Mouse (Mus musculus) cerebellum, adult 2 months (tissue): ENCODE data around the gene Ndufc2.

Source experiments
- CTCF ChIP-seq: fragments of 200-500 bp; IDR thresholded peaks from 2 replicates; pipeline ENCODE4 v1.5.1; 2011; ENCODE audit warnings: low read depth, mild to moderate bottlenecking, control low read depth, low read length, moderate library complexity, borderline replicate concordance; ENCODE audit not compliant: insufficient read depth
- POLR2A ChIP-seq: fragments of 200-500 bp; IDR thresholded peaks from 2 replicates; pipeline ENCODE4 v1.6.1; 2011; ENCODE audit warnings: low read length, control low read depth, borderline replicate concordance; ENCODE audit not compliant: insufficient read depth

- TF ChIP-seq CTCF (no peak), POLR2A (no peak)
Measured at GRCm38 (mm10) chr7:97407145-97407544, 7.3 kb downstream of the Ndufc2 start.
